Mouse (Mus musculus) forelimb bud, embryonic 11.5 days (tissue): ENCODE results near the gene Tspan4.
"Not testable (repeated sequence)": the region's sequence is repeated elsewhere in the genome, so short reads cannot be mapped to it uniquely, and the experiment has no call there.

Source experiments
- DNase-seq: peaks from one replicate; pipeline ENCODE4 v3.0.0-alpha.2; 2012; ENCODE audit warnings: low read depth, low spot score

Tspan4 gene

GRCm38 (mm10) chr7:141439140-141439679, 35.8 kb upstream of the Tspan4 start:
- DNase-seq: no peak

DNA sequence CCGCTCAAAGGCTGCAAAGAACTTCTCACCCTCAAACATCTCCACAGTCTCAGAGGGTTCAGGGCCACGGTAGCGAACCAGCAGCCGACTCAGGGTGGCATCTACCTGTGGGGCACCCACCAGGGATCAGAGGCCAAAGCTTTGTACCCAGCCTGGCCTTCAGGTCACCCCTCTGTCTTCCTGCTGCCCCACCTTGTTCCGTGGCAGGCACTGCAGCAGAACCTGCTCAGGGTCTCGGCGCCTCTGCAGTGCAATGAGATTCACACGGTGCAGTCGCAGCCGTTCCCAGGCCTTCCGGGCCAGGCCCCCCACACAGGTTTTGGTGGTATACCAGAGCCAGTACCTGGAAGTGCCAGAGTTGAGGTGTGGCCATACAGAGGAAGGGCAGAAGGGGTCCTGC, 35.2 kb upstream of the Tspan4 start:
- no peak for DNase-seq

DNA sequence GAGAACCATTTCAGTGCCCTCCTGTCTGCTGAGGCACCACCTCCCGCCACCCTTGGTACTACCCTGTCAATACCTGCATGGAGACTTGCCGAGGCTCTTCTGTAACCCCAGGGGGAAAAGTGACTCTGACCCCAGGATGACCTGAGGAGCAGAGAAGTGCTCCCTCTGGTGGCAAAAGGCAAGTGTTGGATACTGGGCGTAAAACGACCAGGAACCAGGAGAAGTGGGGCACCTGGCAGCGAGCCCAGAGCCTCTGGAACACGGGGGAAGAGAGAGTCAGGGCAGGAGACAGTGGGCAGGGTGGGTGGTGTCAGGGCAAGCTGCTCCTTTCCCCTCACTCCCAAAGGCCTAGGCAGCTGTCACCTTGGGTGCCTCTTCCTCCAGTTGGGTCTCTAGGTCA, 34.4 kb upstream of the Tspan4 start:
- DNase-seq: peak; percentile 54

DNA sequence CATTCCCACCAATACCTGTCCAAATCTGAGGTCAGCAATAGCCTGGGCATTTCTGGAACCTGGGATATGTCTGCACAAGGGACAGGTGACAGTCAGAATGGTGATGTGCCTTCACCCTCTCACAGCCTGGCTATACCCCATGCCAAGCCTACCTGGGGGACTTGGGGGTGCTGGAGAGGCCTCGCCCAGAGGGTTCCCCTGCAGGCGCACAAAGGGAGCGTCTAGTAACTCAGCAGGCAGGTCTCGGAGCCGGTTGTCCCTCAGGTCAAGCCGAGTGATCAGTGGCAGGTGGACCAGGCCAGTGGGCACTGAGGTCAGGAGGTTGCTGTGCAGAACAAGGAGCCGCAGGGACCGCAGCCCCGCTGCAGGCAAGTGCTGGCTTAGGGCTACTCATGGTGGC, 33.6 kb upstream of the Tspan4 start:
- DNase-seq: no peak

DNA sequence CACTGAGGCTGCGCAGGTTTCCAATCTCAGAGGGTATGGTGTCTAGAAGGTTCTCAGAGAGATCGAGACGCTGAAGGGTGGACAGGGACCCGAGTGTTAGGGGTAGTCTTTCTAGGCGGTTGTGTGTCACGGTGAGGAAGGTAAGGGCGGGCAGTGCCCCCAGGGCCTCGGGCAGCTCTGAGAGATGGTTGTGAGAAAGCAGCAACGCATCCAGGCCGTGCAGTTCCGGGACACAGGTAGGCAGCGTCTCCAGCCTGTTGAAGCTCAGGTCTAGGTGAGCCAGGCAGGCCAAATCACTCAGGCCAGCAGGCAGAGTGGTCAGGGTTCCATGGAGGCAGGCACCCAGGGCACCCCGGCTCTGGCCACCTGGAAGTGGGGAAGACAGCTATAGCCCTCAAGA, 32.8 kb upstream of the Tspan4 start:
- DNase-seq: no peak

DNA sequence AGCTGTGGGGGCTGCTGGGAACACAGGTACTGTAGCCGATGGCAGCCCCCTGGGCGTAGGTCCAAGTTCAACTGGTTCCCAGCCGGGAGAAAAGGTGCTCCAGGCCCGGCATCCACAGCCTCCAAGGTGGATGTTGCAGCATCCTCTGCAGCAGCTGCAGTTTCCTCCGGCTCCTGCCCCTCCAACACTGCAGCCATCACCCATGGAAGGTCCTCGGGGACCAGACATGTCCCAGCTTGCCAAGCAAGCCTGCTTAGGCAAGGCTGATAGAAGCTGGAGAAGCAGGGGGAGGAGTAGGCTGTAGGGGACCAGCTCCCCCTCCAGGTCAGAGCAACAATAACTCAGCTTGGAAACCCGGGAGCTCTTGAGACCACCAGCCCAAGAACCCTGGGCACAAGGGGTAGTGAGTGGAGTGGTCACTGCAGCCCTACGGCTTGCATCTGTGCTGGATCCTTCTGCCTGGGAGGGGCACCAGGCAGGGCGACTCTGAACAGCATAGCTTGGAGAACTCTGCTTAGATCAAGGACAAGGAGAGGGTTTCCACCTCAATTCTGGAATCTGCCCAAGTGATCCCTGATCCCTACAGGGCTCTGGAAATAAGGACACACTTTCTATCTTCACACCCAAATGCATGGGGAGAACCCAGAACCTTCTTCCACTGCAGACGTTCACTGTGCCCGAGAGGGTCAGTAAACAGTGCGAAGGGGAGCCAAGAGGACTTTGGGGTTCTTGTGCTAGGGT, 31.8 kb upstream of the Tspan4 start:
- DNase-seq: peak; percentile 63

DNA sequence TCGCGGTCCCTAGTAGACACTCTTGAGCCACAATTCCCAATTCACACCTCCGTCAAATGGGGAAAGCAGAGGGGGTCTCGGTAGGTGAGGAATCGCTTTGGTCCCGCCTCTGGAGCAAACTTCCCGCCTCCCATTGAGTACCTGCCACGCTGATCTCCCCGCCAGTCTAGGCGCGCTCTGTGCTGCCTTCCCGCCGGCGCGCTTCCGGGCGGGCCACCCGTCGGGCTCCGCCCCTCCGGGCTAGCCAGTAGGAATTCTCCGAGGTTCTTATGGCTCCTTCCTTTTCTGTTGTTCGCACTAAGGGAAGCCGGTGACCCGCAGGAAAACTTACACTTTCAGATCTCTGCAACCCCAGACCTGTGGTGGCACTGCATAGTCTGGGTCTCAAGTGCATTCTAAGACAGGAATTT, 31.2 kb upstream of the Tspan4 start, which contains the start of gene Pidd1:
Pidd1 (minus strand) TSS at position 198 of the 410 bp plus-strand sequence.
- DNase-seq: no peak

DNA sequence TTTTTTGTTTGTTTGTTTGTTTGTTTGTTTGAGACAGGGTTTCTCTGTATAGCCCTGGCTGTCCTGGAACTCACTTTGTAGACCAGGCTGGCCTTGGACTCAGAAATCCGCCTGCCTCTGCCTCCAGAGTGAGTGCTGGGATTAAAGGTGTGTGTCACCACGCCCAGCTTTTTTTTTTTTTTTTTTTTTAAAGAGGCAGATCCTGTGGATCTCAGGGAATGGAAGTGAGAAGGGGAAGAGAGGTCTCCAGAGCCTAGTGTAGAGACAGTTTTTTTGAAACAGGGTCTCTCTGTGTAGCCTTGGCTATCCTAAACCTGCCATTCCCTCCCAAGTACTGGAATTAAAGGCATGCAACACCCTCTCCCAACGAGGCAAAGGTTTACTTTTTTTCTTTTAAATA, 28.7 kb upstream of the Tspan4 start:
- DNase-seq: not testable (repeated sequence)

GRCm38 (mm10) chr7:141447110-141447991, 27.7 kb upstream of the Tspan4 start, which contains the start of gene Rplp2:
Gene Rplp2, plus strand, starts transcription at chr7:141447370.
- DNase-seq: peak; percentile 92

- DNase-seq: no peak
Observed at GRCm38 (mm10) chr7:141451928-141452327, 23.1 kb upstream of the Tspan4 start.

GRCm38 (mm10) chr7:141453636-141454035, 21.4 kb upstream of the Tspan4 start:
- DNase-seq: no peak

DNA sequence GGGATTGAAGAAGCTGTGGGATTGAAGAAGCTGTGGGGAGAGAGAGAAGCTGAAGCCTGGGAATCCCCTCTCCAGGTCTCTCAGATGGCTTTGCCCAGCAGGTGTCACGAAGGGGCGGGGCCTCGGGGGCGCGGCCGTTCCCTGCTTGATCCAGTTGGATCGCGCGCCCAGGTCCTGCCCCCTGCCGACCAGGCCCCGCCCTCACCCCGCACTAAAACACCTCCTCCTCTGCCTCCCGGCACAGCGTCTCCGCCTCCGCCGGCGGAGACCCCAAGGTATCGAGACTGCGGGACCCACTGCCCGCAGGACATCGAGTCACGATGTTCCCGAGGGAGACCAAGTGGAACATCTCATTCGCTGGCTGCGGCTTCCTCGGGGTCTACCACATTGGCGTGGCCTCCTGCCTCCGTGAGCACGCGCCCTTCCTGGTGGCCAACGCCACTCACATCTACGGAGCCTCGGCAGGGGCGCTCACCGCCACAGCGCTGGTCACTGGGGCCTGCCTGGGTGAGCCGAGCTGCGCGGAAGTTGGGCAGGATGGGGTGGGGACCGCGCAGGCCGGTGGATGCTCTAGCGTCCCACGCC, 20.0 kb upstream of the Tspan4 start, which contains the start of gene Pnpla2:
Pnpla2 (plus strand) TSS at position 232 of the 585 bp plus-strand sequence.
- peak; percentile 84 for DNase-seq

DNA sequence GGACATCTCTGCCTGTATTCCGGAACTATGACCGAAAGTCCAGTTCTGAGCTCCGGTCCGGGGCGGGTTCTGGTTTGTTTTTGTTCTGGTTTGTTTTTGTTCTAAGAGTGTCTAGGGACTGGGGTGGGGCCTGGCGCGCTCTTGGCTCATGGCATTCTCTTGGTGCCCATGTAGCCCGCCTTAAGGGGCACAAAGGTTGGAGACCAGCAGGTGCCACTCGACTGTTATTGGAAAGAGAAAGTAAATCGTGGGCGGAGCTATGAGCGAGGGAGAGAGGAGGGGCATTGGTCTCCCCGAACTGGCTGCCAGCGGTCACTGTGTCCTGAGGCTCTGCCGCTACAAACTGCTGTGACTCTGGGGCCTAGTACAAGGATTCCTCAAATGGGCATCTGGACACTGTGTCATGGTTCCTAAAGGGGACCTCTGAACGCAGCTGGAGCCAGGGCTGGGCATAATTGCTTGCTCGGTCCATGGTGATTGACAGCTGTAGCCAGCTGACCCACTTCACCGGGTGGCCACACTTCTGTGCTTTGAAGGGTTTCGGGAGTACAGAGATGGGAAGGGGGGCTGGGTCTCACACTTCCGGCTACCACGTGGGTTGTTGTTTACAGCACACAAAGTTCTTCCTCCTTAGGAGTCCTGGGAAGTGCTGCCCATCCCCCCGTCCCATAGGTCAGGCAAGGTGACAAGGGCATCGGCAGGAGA, 19.3 kb upstream of the Tspan4 start:
- DNase-seq: no peak

GRCm38 (mm10) chr7:141456739-141457138, 18.3 kb upstream of the Tspan4 start:
- no peak for DNase-seq

DNA sequence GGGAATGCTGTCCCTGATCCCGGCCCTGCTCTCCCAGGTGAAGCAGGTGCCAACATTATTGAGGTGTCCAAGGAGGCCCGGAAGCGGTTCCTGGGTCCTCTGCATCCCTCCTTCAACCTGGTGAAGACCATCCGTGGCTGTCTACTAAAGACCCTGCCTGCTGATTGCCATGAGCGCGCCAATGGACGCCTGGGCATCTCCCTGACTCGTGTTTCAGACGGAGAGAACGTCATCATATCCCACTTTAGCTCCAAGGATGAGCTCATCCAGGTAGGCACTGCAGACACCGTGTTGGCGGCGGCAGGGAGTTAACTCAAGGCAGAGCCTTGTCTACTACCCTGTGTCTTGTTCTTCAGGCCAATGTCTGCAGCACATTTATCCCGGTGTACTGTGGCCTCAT, 17.8 kb upstream of the Tspan4 start:
- no peak for DNase-seq

DNA sequence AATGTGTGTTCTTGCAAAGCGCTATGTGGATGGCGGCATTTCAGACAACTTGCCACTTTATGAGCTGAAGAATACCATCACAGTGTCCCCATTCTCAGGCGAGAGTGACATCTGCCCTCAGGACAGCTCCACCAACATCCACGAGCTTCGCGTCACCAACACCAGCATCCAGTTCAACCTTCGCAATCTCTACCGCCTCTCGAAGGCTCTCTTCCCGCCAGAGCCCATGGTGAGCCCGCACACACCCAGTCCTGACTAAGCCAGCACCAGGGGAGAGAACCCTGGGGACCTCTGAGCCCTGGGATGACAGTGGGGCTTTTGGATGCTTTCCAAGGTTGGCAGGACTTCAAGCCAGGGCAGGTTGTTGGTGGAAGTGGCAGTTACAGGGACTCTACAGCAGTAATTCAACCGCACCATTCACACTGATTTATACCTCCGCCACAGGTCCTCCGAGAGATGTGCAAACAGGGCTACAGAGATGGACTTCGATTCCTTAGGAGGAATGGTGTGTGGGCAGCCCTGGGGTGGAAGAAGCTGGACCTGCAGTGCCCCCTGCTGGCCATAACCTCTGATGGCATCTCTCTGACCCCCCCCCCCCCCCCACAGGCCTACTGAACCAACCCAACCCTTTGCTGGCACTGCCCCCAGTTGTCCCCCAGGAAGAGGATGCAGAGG, 16.9 kb upstream of the Tspan4 start:
- DNase-seq: no peak

DNA sequence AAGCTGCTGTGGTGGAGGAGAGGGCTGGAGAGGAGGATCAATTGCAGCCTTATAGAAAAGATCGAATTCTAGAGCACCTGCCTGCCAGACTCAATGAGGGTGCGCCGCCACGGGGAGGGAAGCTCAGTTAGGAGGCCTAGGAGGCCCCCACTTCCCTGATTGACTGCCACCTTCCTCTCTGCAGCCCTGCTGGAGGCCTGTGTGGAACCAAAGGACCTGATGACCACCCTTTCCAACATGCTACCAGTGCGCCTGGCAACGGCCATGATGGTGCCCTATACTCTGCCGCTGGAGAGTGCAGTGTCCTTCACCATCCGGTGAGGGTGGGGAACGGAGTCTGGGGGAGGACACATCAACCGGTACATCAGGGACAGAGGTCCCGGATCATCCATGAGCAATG, 16.4 kb upstream of the Tspan4 start:
- DNase-seq: no peak

GRCm38 (mm10) chr7:141459301-141459711, 15.7 kb upstream of the Tspan4 start:
- no peak for DNase-seq

DNA sequence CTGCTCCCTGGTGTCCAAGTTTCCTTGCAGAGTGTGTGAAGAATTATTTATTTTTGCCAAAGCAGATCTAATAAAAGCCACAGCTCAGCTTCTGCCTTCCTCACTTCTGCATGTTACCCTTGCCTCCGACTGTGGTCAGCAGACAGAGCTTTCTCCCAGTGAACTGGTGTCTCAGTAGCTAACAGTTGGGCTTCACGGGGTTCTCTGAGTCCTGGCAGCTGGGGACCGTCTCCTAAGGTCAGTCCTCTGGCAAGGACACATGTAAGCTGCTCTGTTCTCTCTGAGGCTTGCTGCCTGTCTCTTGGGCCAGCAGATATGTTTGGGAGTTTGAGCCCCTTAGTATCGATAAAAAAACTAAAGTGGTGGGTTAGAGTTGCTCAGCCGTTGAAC, 15.0 kb upstream of the Tspan4 start:
- no peak for DNase-seq

- DNase-seq: no peak
Observed at GRCm38 (mm10) chr7:141460391-141461113, 14.5 kb upstream of the Tspan4 start, which contains the start of gene Cracr2b. Gene Cracr2b, plus strand, starts transcription at chr7:141461094.
